In genomic region chr19:8899079-8899478, GRCm38 (mm10) we compare ENCODE assay signal across 8 mouse cellular contexts. TPM values are rescaled to one million over a fixed set of nuclear protein-coding genes. Genes with fewer than 3 reads are reported as not detected.
DNase-seq lines count a peak whose midpoint lies in the region; ATAC-seq and TF ChIP-seq lines count a peak whose summit lies in the region.

No protein-coding gene starts in this region.

- peaks cover 31% of the 10 kb centered on the region for H3K4me1 ChIP-seq in kidney, embryonic 15.5 days
- H3K4me1 ChIP-seq in embryonic facial prominence, embryonic 13.5 days: peaks cover 32% of the 10 kb centered on the region
- H3K4me1 ChIP-seq in intestine, postnatal 0 days (replicated peaks; ENCODE audit: control insufficient read depth, insufficient read depth, low read length): no peaks in the 10 kb centered on the region
- H3K4me1 ChIP-seq in midbrain, embryonic 16.5 days (ENCODE audit: control insufficient read depth, insufficient read depth, low read length): peaks cover 18% of the 10 kb centered on the region

- peak overlapping the region; percentile 71 for H3K4me3 ChIP-seq in kidney, embryonic 15.5 days (replicated peaks)
- H3K4me3 ChIP-seq in embryonic facial prominence, embryonic 13.5 days: peak overlapping the region; percentile 93
- peak overlapping the region; percentile 99 for H3K4me3 ChIP-seq in intestine, postnatal 0 days (ENCODE audit: low read depth, low read length)
- peak overlapping the region; percentile 71 for H3K4me3 ChIP-seq in midbrain, embryonic 16.5 days (ENCODE audit: low read depth, low read length)

- H3K9me3 ChIP-seq in kidney, embryonic 15.5 days (replicated peaks): no peaks in the 10 kb centered on the region
- no peaks in the 10 kb centered on the region for H3K9me3 ChIP-seq in embryonic facial prominence, embryonic 13.5 days
- H3K9me3 ChIP-seq in intestine, postnatal 0 days (ENCODE audit: control insufficient read depth): no peaks in the 10 kb centered on the region
- H3K9me3 ChIP-seq in midbrain, embryonic 16.5 days (replicated peaks; ENCODE audit: control insufficient read depth, low read length, poor library complexity, severe bottlenecking): no peaks in the 10 kb centered on the region

- DNase-seq in kidney, adult 18-20 months: no peak
- DNase-seq in frontal cortex, postnatal 36 days (ENCODE audit: low spot score in 2 of 2): no peak
- DNase-seq in cerebellum, adult 11-12 months: no peak
- DNase-seq in gastrocnemius, postnatal 25 days: no peak

- 22% methylated on average over 3 of the region's 3 CpGs for WGBS in kidney, embryonic 15.5 days
- 56% methylated on average over 3 of the region's 3 CpGs for WGBS in embryonic facial prominence, embryonic 13.5 days
- 20% methylated on average over 3 of the region's 3 CpGs for WGBS in intestine, postnatal 0 days
- WGBS in midbrain, embryonic 16.5 days: 63% methylated on average over 3 of the region's 3 CpGs

- no peaks in the 10 kb centered on the region for H3K27me3 ChIP-seq in kidney, embryonic 15.5 days
- no peaks in the 10 kb centered on the region for H3K27me3 ChIP-seq in embryonic facial prominence, embryonic 13.5 days
- no peaks in the 10 kb centered on the region for H3K27me3 ChIP-seq in intestine, postnatal 0 days (replicated peaks; ENCODE audit: control insufficient read depth, insufficient read depth, low read length)
- H3K27me3 ChIP-seq in midbrain, embryonic 16.5 days (ENCODE audit: control insufficient read depth, insufficient read depth, low read depth, low read length): no peaks in the 10 kb centered on the region

- no peak for ATAC-seq in kidney, embryonic 15.5 days (replicated peaks; ENCODE audit: low FRiP score)
- no peak for ATAC-seq in embryonic facial prominence, embryonic 13.5 days (ENCODE audit: insufficient number of reproducible peaks, insufficient read depth, low FRiP score, low TSS enrichment, low read depth)
- ATAC-seq in intestine, postnatal 0 days: no peak
- no peak for ATAC-seq in midbrain, embryonic 16.5 days

- H3K4me2 ChIP-seq in kidney, embryonic 15.5 days: peak overlapping the region; percentile 63
- H3K4me2 ChIP-seq in embryonic facial prominence, embryonic 13.5 days: peak overlapping the region; percentile 84
- peak overlapping the region; percentile 80 for H3K4me2 ChIP-seq in intestine, postnatal 0 days (replicated peaks; ENCODE audit: low read depth)
- H3K4me2 ChIP-seq in midbrain, embryonic 16.5 days (ENCODE audit: low read length): peak overlapping the region; percentile 84

- no peak for TF ChIP-seq CTCF in intestine, postnatal 0 days (IDR thresholded peaks at IDR 0.05; ENCODE audit: low read depth)

- H3K27ac ChIP-seq in kidney, embryonic 15.5 days: no peak overlapping the region
- no peak overlapping the region for H3K27ac ChIP-seq in embryonic facial prominence, embryonic 13.5 days
- no peak overlapping the region for H3K27ac ChIP-seq in intestine, postnatal 0 days (ENCODE audit: low read depth, low read length)
- no peak overlapping the region for H3K27ac ChIP-seq in midbrain, embryonic 16.5 days (ENCODE audit: low read length)

- peak overlapping the region; percentile 86 for H3K9ac ChIP-seq in kidney, embryonic 15.5 days
- peak overlapping the region; percentile 96 for H3K9ac ChIP-seq in embryonic facial prominence, embryonic 13.5 days
- peak overlapping the region; percentile 95 for H3K9ac ChIP-seq in intestine, postnatal 0 days (ENCODE audit: low read depth, low read length)
- peak overlapping the region; percentile 88 for H3K9ac ChIP-seq in midbrain, embryonic 16.5 days (ENCODE audit: low read depth, low read length)

- peaks cover 62% of the 10 kb centered on the region for H3K36me3 ChIP-seq in kidney, embryonic 15.5 days
- peaks cover 47% of the 10 kb centered on the region for H3K36me3 ChIP-seq in embryonic facial prominence, embryonic 13.5 days
- H3K36me3 ChIP-seq in intestine, postnatal 0 days (ENCODE audit: control insufficient read depth, insufficient read depth): peaks cover 28% of the 10 kb centered on the region
- peaks cover 15% of the 10 kb centered on the region for H3K36me3 ChIP-seq in midbrain, embryonic 16.5 days (ENCODE audit: control insufficient read depth, insufficient read depth, low read length)

RNA-seq across cellular contexts. Expression of gene Ganab, which starts 1.2 kb away (rescaled TPM):
- 126 and 130 TPM in 2 replicates for polyA plus RNA-seq in kidney, embryonic 15.5 days (2015; fragmentation: Nextera tagmentation; extraction: Ambion mirVana)
- 107 and 108 TPM in 2 replicates for polyA plus RNA-seq in embryonic facial prominence, embryonic 13.5 days (2015; fragmentation: Nextera tagmentation; extraction: Ambion mirVana)
- polyA plus RNA-seq in intestine, postnatal 0 days (2015; fragmentation: Nextera tagmentation; extraction: Ambion mirVana): 41.4 and 42.3 TPM in 2 replicates
- 76.8 and 84.0 TPM in 2 replicates for polyA plus RNA-seq in midbrain, embryonic 16.5 days (2015; fragmentation: Nextera tagmentation; extraction: Ambion mirVana)
- total RNA-seq in gastrocnemius, postnatal 25 days (2021): 10 to 100 TPM; 23.1 to 25.9 TPM

RNA-seq across cellular contexts. Expression of gene Ints5, which starts 6.3 kb away (rescaled TPM):
- polyA plus RNA-seq in kidney, embryonic 15.5 days (2015; fragmentation: Nextera tagmentation; extraction: Ambion mirVana): 42.4 and 47.4 TPM in 2 replicates
- 36.7 and 42.6 TPM in 2 replicates for polyA plus RNA-seq in embryonic facial prominence, embryonic 13.5 days (2015; fragmentation: Nextera tagmentation; extraction: Ambion mirVana)
- 14.5 and 16.1 TPM in 2 replicates for polyA plus RNA-seq in intestine, postnatal 0 days (2015; fragmentation: Nextera tagmentation; extraction: Ambion mirVana)
- 29.2 and 30.9 TPM in 2 replicates for polyA plus RNA-seq in midbrain, embryonic 16.5 days (2015; fragmentation: Nextera tagmentation; extraction: Ambion mirVana)
- total RNA-seq in gastrocnemius, postnatal 25 days (2021): 1 to 10 TPM; 8.3 to 9.4 TPM

RNA-seq across cellular contexts. Expression of gene Gm49416, which starts 10.4 kb away (rescaled TPM):
- not detected in 2 replicates for polyA plus RNA-seq in kidney, embryonic 15.5 days (2015; fragmentation: Nextera tagmentation; extraction: Ambion mirVana)
- polyA plus RNA-seq in embryonic facial prominence, embryonic 13.5 days (2015; fragmentation: Nextera tagmentation; extraction: Ambion mirVana): not detected in 2 replicates
- not detected in 2 replicates for polyA plus RNA-seq in intestine, postnatal 0 days (2015; fragmentation: Nextera tagmentation; extraction: Ambion mirVana)
- polyA plus RNA-seq in midbrain, embryonic 16.5 days (2015; fragmentation: Nextera tagmentation; extraction: Ambion mirVana): 0.43 TPM in 1 of 2 replicates, not detected in the other
- not detected for total RNA-seq in gastrocnemius, postnatal 25 days (2021)

RNA-seq across cellular contexts. Expression of gene 1810009A15Rik, which starts 10.4 kb away (rescaled TPM):
- polyA plus RNA-seq in kidney, embryonic 15.5 days (2015; fragmentation: Nextera tagmentation; extraction: Ambion mirVana): 100 TPM in 2 replicates
- polyA plus RNA-seq in embryonic facial prominence, embryonic 13.5 days (2015; fragmentation: Nextera tagmentation; extraction: Ambion mirVana): 84.9 and 90.0 TPM in 2 replicates
- polyA plus RNA-seq in intestine, postnatal 0 days (2015; fragmentation: Nextera tagmentation; extraction: Ambion mirVana): 54.5 and 55.6 TPM in 2 replicates
- polyA plus RNA-seq in midbrain, embryonic 16.5 days (2015; fragmentation: Nextera tagmentation; extraction: Ambion mirVana): 35.4 and 39.2 TPM in 2 replicates
- 10 to 100 TPM; 13.1 to 18.0 TPM for total RNA-seq in gastrocnemius, postnatal 25 days (2021)

RNA-seq across cellular contexts. Expression of gene Gm49403, which starts 15.3 kb away (rescaled TPM):
- not detected in 2 replicates for polyA plus RNA-seq in kidney, embryonic 15.5 days (2015; fragmentation: Nextera tagmentation; extraction: Ambion mirVana)
- polyA plus RNA-seq in embryonic facial prominence, embryonic 13.5 days (2015; fragmentation: Nextera tagmentation; extraction: Ambion mirVana): not detected in 2 replicates
- not detected in 2 replicates for polyA plus RNA-seq in intestine, postnatal 0 days (2015; fragmentation: Nextera tagmentation; extraction: Ambion mirVana)
- not detected in 2 replicates for polyA plus RNA-seq in midbrain, embryonic 16.5 days (2015; fragmentation: Nextera tagmentation; extraction: Ambion mirVana)
- total RNA-seq in gastrocnemius, postnatal 25 days (2021): not detected
